Mouse (Mus musculus): ENCODE measurements around the gene Ercc1. TPM values are rescaled to one million over a fixed set of nuclear protein-coding genes. Genes with fewer than 3 reads are reported as not detected.

The Ercc1 gene
- polyA plus RNA-seq, 1 experiment from 2014 or later: 80.6 TPM

DNA sequence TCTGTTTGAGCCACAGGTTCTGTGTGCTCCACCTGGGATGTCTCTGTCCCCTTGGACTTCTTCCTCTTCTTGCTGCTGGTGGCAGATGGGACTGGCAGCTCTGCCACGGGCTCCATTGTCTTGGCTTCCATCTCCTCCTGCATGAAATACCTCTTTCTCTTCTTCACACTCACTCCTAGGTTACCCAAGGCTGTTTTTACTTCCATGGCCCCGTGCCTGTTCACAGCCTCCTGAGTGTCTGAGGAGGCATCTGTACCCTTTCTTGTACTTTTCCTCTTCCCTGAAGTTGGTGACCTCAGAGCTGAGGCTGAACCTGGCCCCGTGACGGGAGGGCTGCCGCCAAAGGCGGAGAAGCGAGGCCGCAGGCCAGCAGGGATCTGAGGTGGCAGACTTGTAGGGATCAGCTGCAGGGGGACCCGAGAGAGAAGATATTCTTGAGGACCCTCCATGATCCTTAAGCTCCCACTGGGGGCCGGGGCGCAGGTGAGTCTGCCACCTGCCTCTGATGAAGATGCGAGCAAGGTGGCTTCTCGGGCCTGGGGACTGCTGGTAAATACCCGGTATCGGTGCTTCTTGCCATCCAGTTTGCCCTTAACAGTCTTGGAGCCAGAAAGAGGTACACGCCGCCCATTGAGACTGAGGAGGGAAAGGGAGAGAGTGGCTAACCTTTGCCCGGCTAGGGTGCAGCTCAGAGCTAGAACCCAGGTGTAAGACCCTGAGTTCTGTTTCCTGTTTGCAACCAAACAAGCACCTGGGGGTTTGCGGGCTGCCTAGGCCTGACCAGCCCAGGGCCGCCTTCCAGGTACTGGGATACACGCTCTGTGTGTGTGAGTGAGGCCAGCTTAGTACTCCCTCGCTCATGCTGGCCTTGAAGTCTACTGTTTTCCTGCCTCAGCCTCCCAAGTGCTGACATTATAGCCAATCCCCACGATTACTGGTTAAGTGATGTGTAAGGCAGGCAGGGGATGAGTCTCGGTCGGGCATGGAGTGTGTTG, 13.1 kb downstream of the Ercc1 start:
- peak overlapping the region; percentile 99 for H3K4me2 ChIP-seq (ENCODE audit: low read length)
- H3K9ac ChIP-seq (ENCODE audit: low read depth, low read length): no peak overlapping the region
- H3K9me3 ChIP-seq (ENCODE audit: control insufficient read depth, low read length): no peaks in the 10 kb centered on the region
- 0 out of 2 replicates have a peak, but pooled peaks cover 2% of the 10 kb centered on the region for H3K27me3 ChIP-seq (replicated peaks; ENCODE audit: control insufficient read depth, insufficient read depth, low read length)
- H3K4me3 ChIP-seq (ENCODE audit: low read length): peak overlapping the region; percentile 75
- H3K4me1 ChIP-seq (ENCODE audit: control insufficient read depth, insufficient read depth, low read depth, low read length): peaks cover 20% of the 10 kb centered on the region
- H3K36me3 ChIP-seq (ENCODE audit: control insufficient read depth, insufficient read depth, low read length): peaks cover 15% of the 10 kb centered on the region
- no peak overlapping the region for H3K27ac ChIP-seq (ENCODE audit: low read depth, low read length)
- 91% methylated on average over 25 of the region's 25 CpGs for WGBS
- no peak for ATAC-seq

DNA sequence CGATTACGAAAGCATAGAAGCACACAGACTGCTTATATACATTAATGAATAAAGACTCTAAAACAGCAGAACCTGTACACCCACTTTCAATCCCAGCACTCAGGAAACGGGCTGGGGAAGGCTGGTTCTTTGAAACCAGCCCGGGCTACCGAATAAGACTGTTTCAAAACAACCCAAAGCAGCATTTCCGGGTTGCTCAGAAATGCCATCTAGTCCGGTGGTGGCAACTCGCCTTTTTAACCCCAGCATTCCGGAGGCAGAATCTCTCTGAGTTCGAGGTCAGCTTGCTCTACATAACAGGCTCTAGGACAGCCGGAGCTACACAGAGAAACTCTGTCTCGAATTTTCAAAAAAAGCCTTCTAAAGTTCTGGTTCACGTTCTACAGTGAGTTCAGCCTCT, 14.1 kb downstream of the Ercc1 start:
- ATAC-seq: no peak
- peaks cover 15% of the 10 kb centered on the region; the same call in 1 of the 2 replicates for H3K36me3 ChIP-seq (ENCODE audit: control insufficient read depth, insufficient read depth, low read length)
- H3K9ac ChIP-seq (ENCODE audit: low read depth, low read length): peak overlapping the region; percentile 70
- peak overlapping the region; percentile 99 for H3K4me2 ChIP-seq (ENCODE audit: low read length)
- H3K27me3 ChIP-seq (replicated peaks; ENCODE audit: control insufficient read depth, insufficient read depth, low read length): 0 out of 2 replicates have a peak, but pooled peaks cover 2% of the 10 kb centered on the region
- peaks cover 20% of the 10 kb centered on the region for H3K4me1 ChIP-seq (ENCODE audit: control insufficient read depth, insufficient read depth, low read depth, low read length)
- peak overlapping the region; percentile 75 for H3K4me3 ChIP-seq (ENCODE audit: low read length)
- no peaks in the 10 kb centered on the region for H3K9me3 ChIP-seq (ENCODE audit: control insufficient read depth, low read length)
- WGBS: 24% methylated on average over 13 of the region's 13 CpGs
- H3K27ac ChIP-seq (ENCODE audit: low read depth, low read length): no peak overlapping the region; the same call in 1 of the 2 replicates

DNA sequence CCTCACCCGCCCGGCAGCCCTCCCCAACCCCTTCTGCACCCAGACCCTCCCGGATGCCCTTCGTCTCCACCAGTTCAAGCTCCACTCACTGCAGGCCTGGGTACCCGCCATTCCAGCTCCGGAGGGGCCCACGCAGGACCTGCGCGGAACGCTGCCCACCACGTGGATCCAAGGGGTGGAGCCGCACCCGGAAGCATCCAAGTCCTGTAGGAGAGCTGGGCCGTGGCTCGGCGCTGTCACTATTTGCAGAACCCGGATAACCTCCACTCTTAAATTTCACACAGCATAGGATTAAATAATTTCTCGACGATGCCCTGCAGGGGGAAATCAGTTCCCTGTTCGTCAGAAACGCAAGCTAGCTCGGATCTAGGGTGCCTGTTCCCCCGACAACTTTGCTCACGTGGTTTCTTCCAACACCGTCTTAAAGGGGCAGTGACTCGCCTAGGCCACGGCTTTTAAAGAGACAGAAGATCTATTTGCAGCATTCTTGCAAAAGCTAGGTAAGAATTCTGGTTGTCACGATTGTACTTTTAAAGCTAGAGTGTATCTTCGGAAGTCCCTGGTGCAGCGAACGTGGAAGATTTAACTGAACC, 14.8 kb downstream of the Ercc1 start, which contains the start of the genes Cd3eap and Ppp1r13l:
Gene Cd3eap (minus strand): TSS at position 185 of the 593 bp plus-strand sequence.
Gene Ppp1r13l (plus strand): TSS at position 451 of the 593 bp plus-strand sequence.
- H3K4me2 ChIP-seq (ENCODE audit: low read length): peak within 1 kb of the TSS; percentile 99
- H3K27ac ChIP-seq (ENCODE audit: low read depth, low read length): peak within 1 kb of the TSS; percentile 75
- 0 out of 2 replicates have a peak, but pooled peaks cover 2% of the 10 kb centered on the region for H3K27me3 ChIP-seq (replicated peaks; ENCODE audit: control insufficient read depth, insufficient read depth, low read length)
- H3K4me1 ChIP-seq (ENCODE audit: control insufficient read depth, insufficient read depth, low read depth, low read length): peaks cover 20% of the 10 kb centered on the region
- WGBS: under 1% methylated on average over 31 of the region's 31 CpGs
- peak; percentile 87 for ATAC-seq
- H3K9me3 ChIP-seq (ENCODE audit: control insufficient read depth, low read length): no peaks in the 10 kb centered on the region
- peak within 1 kb of the TSS; percentile 75 for H3K4me3 ChIP-seq (ENCODE audit: low read length)
- H3K9ac ChIP-seq (ENCODE audit: low read depth, low read length): peak within 1 kb of the TSS; percentile 70
- peaks cover 11% of the 10 kb centered on the region; the same call in 1 of the 2 replicates for H3K36me3 ChIP-seq (ENCODE audit: control insufficient read depth, insufficient read depth, low read length)

DNA sequence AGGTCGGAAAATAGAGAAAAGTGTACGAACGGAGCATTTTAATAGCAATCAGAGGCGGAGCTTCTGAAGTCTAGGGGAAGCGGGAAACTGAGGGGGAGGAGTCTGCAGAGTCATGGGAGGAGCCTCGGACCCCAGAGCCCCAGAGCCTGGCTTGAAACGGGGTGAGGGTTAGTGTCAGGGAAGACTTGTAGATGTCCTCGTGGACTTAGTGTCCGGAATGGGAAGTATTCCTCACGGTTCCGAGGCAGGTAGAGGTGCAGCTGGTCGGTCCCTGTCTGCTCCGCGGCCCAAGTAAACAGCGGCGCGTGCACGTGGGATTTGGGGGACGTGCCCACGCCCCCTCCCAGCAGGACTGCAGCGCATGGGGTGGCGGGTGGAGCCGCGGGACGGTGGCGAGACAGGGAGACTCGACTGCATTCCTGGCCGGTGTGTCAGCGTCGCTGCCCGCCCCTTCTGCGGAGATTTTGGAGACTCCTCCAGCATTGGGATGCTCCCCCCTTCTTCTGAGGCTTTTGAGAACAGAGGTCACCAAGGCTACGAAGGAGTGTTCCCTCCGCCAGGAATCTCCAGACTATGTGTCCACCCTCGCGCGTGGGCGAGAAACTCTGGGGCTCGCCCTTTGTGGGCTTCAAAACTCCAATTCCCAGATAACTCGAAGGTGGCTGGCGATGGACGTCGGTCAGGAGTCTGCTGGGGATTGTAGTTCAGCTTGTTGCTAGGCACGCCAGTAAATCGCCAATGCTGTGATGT, 15.5 kb downstream of the Ercc1 start:
- Histone ChIP-seq H3K9ac (ENCODE audit: low read depth, low read length) (peak overlapping the region; percentile 70), H3K4me3 (ENCODE audit: low read length) (peak overlapping the region; percentile 75), H3K4me1 (ENCODE audit: control insufficient read depth, insufficient read depth, low read depth, low read length) (peaks cover 20% of the 10 kb centered on the region), H3K36me3 (ENCODE audit: control insufficient read depth, insufficient read depth, low read length) (peaks cover 10% of the 10 kb centered on the region; the same call in 1 of the 2 replicates), H3K4me2 (ENCODE audit: low read length) (peak overlapping the region; percentile 99), H3K9me3 (ENCODE audit: control insufficient read depth, low read length) (no peaks in the 10 kb centered on the region), H3K27me3 (replicated peaks; ENCODE audit: control insufficient read depth, insufficient read depth, low read length) (0 out of 2 replicates have a peak, but pooled peaks cover 2% of the 10 kb centered on the region), H3K27ac (ENCODE audit: low read depth, low read length) (peak overlapping the region; percentile 75)
- ATAC-seq: peak; percentile 73
- WGBS: under 1% methylated on average over 45 of the region's 45 CpGs

DNA sequence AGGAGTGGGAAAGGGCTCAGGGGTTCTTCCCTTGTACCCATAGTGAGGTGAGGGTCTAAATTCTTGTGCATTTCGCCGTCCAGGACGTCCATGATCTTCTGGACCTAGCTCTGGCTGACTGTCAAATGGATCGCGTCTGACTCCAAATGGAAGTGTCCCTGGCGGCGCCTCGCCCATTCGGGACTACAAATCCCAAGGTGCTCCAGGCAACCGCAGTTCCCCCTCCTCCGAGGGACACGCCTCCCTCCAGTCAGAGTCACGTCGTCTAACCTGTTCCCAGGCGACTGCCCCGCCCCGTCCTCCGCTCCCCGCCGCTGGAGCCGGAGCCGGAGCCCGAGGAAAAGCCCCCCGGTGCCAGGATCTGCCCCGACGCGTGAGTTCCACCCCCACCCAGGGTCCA, 16.4 kb downstream of the Ercc1 start:
- H3K9me3 ChIP-seq (ENCODE audit: control insufficient read depth, low read length): no peaks in the 10 kb centered on the region
- H3K27ac ChIP-seq (ENCODE audit: low read depth, low read length): peak overlapping the region; percentile 48; the same call in 1 of the 2 replicates
- H3K4me3 ChIP-seq (ENCODE audit: low read length): peak overlapping the region; percentile 75
- under 1% methylated on average over 26 of the region's 27 CpGs for WGBS
- 0 out of 2 replicates have a peak, but pooled peaks cover 7% of the 10 kb centered on the region for H3K36me3 ChIP-seq (ENCODE audit: control insufficient read depth, insufficient read depth, low read length)
- H3K27me3 ChIP-seq (replicated peaks; ENCODE audit: control insufficient read depth, insufficient read depth, low read length): 0 out of 2 replicates have a peak, but pooled peaks cover 2% of the 10 kb centered on the region
- H3K9ac ChIP-seq (ENCODE audit: low read depth, low read length): peak overlapping the region; percentile 56
- peaks cover 20% of the 10 kb centered on the region for H3K4me1 ChIP-seq (ENCODE audit: control insufficient read depth, insufficient read depth, low read depth, low read length)
- peak; percentile 44 for ATAC-seq
- H3K4me2 ChIP-seq (ENCODE audit: low read length): peak overlapping the region; percentile 99

DNA sequence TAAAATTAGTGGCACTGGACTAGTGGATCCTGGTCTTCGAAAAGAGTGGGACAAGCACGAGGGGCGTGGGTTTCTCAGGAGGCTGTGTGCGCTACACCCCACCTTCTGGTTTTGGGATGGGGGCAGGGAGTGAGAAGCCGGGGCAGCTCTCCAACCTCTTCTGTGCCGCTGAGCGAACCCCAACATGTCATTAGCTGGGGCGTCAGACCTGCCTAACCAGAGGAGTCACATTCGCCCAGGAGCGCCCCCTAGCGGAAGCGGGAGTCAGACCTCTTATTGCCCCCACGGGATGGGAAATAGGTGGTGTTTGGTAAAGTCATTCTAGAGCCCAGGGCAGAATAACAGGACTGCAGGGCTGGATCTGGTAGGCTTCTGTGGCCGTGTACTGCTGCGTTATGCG, 17.1 kb downstream of the Ercc1 start:
- Histone ChIP-seq H3K4me1 (ENCODE audit: control insufficient read depth, insufficient read depth, low read depth, low read length) (peaks cover 20% of the 10 kb centered on the region), H3K9ac (ENCODE audit: low read depth, low read length) (peak overlapping the region; percentile 56), H3K36me3 (ENCODE audit: control insufficient read depth, insufficient read depth, low read length) (0 out of 2 replicates have a peak, but pooled peaks cover 7% of the 10 kb centered on the region), H3K4me2 (ENCODE audit: low read length) (peak overlapping the region; percentile 99), H3K4me3 (ENCODE audit: low read length) (peak overlapping the region; percentile 75), H3K9me3 (ENCODE audit: control insufficient read depth, low read length) (no peaks in the 10 kb centered on the region), H3K27me3 (replicated peaks; ENCODE audit: control insufficient read depth, insufficient read depth, low read length) (0 out of 2 replicates have a peak, but pooled peaks cover 2% of the 10 kb centered on the region), H3K27ac (ENCODE audit: low read depth, low read length) (no peak overlapping the region)
- 12% methylated on average over 16 of the region's 16 CpGs for WGBS
- no peak for ATAC-seq

DNA sequence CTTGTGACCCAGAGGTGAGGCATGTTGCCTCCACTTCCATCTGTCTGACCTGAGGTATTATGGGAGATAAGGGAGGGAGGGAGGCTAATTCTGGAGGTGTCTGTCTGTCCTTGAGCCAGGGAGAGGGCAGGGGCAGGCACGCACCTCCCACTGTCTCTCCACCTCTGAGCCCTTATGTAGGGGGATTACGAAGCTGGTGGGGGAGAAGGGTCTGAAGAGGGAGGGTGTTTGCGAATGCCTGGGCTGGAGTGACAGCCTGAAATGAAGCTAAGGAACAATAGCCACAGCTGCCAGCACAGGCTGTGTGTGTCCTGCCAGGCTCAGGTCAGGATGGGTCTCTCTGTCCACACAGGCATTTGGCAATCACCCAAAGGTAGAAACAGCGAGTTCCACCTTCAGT, 17.7 kb downstream of the Ercc1 start:
- ATAC-seq: no peak
- Histone ChIP-seq H3K4me2 (ENCODE audit: low read length) (no peak overlapping the region), H3K36me3 (ENCODE audit: control insufficient read depth, insufficient read depth, low read length) (0 out of 2 replicates have a peak, but pooled peaks cover 4% of the 10 kb centered on the region), H3K27me3 (replicated peaks; ENCODE audit: control insufficient read depth, insufficient read depth, low read length) (0 out of 2 replicates have a peak, but pooled peaks cover 2% of the 10 kb centered on the region), H3K4me3 (ENCODE audit: low read length) (no peak overlapping the region), H3K9ac (ENCODE audit: low read depth, low read length) (no peak overlapping the region), H3K4me1 (ENCODE audit: control insufficient read depth, insufficient read depth, low read depth, low read length) (peaks cover 20% of the 10 kb centered on the region), H3K9me3 (ENCODE audit: control insufficient read depth, low read length) (no peaks in the 10 kb centered on the region), H3K27ac (ENCODE audit: low read depth, low read length) (no peak overlapping the region)
- WGBS: 29% methylated on average over 4 of the region's 4 CpGs

DNA sequence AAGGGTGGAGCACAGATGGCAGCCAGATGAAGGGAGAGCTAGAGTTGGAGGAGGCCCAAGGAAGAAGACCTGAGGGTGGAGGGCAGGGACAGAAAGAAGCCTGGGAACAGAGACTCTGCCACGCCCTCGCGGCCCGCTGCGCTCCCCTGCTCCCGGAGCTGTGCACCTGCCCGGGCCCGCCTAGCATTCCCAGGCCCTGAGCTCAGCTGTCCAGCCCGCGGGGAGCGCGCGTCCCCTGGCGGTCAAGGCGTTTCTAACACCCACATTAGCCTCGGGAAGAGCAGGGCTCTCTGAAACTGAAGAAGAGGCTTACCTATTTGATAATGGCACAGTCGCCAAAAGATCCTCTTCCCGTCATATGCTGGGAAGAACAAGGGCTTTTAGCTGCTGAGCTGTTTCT, 19.3 kb downstream of the Ercc1 start:
- Histone ChIP-seq H3K4me2 (ENCODE audit: low read length) (no peak overlapping the region), H3K27me3 (replicated peaks; ENCODE audit: control insufficient read depth, insufficient read depth, low read length) (0 out of 2 replicates have a peak, but pooled peaks cover 2% of the 10 kb centered on the region), H3K9me3 (ENCODE audit: control insufficient read depth, low read length) (no peaks in the 10 kb centered on the region), H3K4me1 (ENCODE audit: control insufficient read depth, insufficient read depth, low read depth, low read length) (peaks cover 11% of the 10 kb centered on the region), H3K27ac (ENCODE audit: low read depth, low read length) (no peak overlapping the region), H3K9ac (ENCODE audit: low read depth, low read length) (no peak overlapping the region), H3K36me3 (ENCODE audit: control insufficient read depth, insufficient read depth, low read length) (no peaks in the 10 kb centered on the region), H3K4me3 (ENCODE audit: low read length) (no peak overlapping the region)
- WGBS: 6% methylated on average over 18 of the region's 18 CpGs
- ATAC-seq: no peak

All from hindbrain, embryonic 16.5 days (tissue).